Mouse (Mus musculus): ENCODE measurements around the gene Ttbk1. TPM values are rescaled to one million over a fixed set of nuclear protein-coding genes. Genes with fewer than 3 reads are reported as not detected.

Ttbk1 gene
- total RNA-seq, 2 experiments from 2014 or later: 0.77 to 1.4 TPM

DNA sequence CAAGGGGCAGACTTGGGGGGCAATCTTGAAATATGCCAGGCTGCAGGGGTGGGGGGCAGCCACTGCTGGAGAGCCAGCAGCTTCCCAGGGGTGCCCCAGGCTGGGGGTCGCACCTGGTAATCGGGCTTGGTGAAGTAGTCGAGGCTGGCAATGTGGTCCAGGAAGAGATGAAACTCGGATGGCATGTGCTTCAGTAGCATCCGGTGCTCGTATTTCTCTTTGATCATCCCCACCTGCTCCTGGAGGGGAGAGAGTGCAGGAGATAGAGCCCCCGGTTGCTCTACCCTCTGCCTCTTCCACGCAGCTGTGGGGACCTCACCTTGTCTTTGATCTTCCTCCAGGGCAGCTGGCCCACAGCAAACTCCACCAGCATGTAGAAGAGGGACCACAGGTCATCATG is 10.9 kb downstream of the Ttbk1 start:
- no peak for DNase-seq

DNA sequence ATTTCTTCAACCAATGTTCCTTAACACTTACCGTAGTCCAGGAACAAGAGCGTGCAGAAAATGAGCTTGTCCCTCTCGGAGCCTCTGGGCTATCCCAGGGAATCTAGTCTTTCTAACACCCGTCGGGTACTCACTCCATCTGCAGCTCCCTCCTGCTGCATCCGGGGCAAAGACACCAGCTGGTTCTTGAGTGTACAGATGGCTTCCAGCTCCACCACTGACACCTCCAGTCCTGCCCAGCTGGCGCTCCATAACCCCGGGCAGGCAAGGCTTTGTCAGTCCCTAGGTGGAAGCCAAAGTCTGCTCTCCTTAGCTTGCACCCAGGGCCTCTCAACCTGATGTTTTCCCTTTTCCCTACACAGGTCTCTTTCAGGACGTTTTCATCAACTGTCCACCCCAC is 19.6 kb downstream of the Ttbk1 start:
- DNase-seq: no peak

DNA sequence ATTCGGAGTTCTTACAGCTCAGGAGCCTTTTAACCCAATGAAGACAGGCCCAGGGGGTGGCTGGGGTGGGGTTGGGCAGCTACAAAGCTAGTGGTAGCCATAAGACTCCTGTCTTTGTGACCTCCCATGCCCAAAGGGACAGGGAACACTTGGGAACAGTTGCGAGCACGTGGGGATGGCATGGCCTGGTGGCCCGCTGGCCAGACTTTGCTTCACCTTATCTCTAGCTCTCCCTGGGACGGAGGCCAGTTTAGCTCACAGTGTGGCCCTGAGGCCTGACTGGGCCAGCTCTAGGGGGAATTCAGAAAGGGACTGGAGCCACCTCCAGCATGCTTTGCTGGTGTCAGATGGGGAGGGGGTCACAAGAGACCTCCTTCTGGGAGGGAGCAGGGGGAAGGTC is 25.2 kb downstream of the Ttbk1 start:
- DNase-seq: no peak

DNA sequence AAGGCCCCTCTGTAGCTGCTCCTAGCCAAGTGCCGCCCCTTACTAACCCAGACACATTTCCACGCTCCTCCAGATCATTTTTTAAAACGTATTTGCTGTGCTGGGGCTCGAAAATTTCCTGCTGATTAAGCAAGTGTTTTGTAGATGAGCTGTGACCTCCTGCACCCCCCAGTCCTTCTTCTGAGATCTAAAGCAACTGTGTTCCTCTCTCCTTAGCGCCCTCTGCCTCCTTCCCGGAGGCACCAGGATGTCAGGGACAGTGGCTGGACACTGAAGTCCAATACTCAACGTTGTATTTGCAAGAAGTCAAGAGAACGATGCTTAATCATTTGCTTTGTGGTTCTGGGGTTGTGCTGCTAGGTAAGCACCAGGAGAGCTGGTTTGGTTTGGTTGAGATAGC is 26.1 kb downstream of the Ttbk1 start:
- no peak for DNase-seq

DNA sequence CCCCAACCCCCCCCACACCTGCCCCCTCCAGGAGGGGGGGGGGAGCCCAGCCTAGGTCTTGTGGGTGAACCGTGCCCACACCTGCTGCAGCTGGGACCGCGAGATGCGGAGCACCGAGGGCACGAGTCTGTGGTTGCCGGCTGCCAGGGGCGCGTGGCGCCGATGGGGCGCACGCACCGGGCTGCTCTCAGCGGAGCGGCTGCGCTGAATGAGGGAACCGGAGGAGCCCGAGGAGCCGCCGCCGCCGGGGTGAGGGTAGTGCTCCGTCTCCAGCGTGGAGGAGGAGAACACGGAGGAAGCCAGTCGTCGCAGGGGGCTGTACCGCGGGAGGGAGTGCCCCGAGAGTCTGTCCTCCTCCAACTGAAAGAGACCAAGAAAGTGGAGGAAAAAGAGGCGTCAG is 26.8 kb downstream of the Ttbk1 start:
- no peak for DNase-seq

DNA sequence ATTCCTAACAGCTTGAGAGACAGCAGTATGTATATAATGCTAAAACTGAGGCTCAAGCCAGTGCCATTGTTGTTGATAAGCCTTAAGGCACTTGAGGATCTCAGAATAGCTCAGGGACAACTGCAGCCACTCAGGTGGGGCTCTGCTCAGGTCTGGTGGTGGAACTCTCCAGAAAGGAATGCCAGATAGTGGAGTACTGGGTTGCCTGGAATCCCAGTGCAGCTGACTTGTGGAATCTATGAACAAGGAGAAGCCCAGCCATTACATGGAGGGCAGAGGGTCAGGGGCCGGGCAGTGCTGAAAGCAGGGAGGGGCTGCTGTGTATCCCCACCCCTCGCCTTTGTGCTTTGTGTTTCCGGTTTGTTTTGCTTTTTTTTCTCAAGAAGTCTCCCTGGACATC is 29.0 kb downstream of the Ttbk1 start:
- DNase-seq: no peak

DNA sequence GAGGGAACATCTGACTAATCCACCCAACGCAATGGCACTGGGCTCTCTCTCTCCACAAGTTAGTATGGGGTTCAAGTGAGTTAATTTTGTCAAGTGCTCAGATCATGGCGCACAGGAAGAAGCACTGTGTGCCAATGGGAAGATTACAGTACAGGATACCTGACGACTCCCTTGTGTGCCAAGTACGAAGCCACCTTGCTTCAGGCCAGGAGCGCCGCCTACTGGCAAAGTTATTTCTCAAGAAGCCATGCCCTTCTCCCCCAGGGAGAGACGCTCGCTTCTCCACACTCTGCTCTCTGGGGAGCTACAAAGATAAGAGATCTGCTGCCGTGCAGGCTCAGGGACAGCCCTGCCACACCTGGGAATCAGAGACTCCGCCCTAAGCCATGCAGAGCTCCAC is 29.7 kb downstream of the Ttbk1 start:
- DNase-seq: no peak

DNA sequence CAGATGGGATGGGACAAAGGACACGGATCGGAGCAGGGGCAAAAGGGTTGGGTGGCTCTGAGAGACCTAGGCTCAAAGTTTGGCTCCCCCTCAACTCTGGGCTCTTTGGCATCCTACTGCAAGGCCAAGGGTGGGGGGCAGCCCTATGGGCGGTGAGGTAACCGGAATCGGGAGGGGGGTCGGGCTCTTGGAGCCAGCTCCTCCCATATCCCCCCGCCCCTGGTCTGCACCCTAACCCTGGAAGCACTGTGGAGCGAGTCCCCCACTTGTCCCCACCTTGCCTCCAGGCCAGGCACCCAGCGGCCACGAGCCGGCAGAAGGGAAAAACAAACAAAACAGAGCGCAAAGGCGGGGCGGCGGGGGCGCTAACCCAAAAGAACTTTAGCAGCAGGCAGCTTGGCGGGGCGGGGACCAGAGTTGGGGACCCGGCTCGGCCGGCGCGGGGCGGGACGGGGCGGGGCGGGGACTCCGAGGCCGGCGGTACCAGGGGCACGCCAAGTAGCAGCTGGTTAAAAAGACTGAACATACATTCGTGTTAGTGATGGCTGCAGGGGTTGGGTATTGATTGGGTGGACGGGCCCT is 32.3 kb downstream of the Ttbk1 start:
- DNase-seq: no peak

DNA sequence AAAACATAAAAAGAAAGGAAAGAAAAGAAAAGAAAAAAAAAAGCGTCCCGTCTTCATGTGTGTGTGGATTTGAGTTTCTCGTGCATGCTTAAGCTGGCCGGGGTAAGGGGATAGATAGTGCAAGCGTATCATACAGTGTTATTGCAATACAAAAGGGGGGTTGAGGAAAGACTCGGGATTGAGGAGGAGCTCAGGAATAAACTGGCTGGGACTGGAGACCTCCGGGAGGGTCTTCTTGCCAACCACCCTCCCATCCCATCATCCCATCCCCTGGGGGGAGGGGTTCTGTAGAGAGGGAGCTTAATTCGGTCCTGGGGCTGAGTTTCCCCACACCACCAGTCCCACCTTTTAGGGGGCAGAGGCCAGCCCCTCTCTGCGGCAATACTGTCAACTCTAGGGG is 32.9 kb downstream of the Ttbk1 start:
- DNase-seq: no peak

DNA sequence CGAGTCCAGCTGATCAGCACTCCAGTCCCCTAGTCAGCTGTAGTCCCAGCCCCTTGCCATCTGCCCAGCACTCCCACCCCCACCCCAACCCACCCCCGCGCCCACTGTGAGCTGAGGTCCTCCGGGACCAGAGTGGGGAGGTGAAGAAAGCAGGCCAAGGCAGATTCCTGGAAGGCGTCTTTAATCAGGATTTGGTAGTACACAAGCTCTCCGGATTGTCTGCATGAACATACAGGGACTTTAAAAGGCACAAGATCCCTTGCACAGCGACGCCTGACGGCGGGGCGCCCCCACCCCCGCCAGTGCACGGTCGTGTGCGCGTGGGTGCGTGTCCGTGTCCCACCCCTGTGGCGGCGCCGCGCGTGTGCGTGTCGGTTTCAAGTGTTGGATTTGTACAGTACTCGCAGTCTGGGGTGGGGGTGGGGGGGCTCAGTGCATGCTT is 33.5 kb downstream of the Ttbk1 start:
- no peak for DNase-seq

DNA sequence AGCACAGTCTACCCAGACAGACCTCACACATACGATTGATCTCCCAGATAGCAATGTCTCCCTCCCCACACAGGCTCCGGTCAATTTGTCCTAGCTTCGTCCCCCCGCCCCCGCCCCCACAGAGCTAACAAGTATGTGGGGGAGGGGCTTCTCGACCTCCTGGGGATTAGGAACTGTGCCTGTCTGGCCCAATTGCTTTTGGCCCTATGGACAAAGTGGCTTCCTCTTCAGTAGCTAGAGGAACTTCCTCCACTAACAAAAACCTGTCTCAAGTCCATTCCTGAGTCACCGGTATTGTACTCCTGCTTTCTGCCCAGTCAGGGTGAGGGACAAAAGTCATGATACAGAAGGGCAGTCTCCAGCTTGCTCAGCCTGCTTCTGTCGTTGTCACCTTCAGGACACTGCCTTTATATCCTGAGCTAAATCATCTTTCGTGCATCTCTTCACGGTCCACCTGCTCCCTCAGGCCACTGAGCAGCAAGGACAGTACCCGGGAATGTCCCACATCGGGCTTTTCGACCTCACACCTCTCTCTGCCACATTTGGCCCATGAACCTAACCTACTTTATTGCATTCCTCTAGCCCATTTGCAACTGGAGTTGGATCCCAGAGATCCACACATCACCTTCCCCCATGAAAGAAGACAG is 34.0 kb downstream of the Ttbk1 start:
- DNase-seq: no peak

DNA sequence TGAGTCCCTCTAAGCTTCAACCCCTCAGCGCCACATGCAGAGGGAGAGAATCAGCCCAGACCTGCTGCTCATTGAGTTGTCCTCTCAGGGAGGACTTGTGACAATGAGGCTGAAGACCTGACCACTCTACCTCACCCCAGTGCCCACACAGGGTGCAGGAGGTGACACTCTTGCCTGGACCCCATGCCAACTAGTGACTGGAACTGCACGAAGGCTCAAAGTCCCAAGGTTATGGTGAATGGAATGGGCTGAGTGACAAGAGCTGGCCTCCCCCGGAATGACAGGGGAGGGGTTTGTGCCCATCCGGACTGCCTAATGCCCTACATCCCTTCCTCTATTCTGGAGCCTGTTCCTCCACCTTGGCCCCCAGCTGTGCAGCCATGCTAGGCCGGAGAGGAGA is 34.8 kb downstream of the Ttbk1 start:
- no peak for DNase-seq

DNA sequence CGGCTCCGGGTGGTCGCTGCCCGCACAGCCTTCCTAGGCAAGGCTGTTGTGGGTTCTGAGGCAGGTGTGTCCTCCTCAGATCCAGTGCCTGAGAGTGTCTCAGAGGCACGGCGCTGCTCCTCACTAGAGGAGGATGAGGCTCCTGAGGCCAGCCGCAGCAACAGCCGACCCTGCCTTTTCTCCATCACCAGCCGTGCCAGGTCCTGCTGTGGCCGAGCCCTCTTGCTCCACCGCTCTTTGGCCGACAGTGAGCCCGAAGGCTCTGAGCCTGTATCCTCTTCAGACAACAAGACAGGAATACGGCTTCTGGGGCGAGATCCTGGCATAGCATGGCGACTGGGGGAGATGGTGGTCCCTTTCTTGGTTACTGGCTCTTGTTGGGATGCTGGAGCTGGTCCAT is 41.2 kb downstream of the Ttbk1 start:
- DNase-seq: no peak

DNA sequence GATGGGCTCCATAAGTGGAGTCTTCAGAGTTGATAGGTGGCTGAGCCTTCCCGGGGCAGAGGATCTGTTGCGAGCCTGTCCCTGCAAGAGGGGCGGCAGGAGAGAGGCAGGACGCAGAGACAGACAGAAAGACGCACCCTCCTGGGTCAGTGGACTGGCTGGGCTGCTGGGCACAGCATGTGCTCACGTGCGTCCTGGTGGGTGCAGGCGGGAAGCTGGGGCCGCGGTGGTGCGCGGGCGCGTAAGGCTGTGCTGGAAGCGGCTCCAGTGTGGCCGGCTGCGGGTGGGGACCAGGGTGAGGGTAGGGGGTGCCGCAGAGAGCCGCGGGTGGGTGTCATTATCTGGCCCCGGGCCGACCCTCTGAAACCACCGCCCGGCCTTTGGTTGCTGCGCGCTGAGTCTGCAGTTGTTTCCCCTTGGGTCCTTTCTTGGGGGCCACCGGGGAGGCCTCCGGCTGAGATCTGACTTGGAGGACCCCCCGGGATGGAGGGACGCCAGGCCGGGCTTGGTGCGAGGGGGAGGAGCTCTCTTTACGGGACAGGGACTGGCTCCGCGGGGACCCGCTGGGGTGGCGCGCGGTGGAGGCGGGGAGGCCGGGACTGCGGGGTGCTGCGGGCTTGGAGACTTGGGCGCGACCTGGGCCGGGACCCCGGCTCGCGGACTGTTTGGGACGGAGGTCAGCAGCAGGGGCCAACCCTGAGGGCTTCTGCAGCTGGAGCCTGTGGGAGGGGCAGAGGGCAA is 42.5 kb downstream of the Ttbk1 start:
- DNase-seq: no peak

DNA sequence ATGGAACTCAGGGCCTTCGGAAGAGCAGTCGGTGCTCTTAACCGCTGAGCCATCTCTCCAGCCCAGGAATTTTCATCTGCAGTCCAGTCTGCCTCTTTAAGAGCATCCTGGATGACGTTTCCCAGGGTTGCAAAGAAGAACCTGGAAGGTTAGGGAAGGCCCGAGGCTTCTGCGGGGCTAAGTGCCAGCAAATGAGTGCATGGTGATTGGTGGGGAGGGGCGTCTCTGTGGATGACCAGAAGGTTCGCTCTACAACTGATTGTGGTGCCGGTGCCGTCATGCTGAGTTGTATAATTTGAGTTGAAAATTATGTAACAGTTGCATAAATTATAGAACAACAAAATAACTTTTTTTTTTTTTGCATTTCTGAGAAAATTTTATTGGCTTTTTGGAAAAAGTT is 48.3 kb downstream of the Ttbk1 start:
- no peak for DNase-seq

DNA sequence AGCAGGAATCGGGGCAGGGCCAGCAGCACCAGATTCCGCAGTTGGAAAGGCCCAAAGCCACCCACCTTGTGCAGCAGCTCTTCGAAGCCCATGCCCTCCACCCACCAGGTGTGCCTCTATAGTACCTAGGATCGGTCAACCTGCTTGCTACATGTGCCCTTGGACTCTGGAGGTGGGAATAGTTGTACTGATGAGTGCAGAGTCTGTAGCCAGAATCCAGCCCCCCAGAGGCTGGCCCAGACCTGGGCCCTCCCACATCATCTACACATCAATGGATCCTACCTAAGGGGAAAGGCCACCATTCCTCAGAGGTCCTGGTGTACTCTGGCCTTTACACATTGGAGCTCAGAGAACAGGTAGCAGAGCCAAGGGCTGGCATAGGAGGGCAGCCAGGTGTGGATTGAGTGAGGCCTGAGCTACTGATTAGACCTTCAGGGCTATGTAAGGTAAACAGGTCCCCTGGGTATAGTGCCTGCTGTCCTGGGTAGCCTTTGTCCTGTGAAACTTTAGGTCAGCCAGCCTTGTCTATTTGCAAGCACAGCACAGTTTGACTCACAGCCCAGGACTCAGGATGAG is 49.1 kb downstream of the Ttbk1 start, which contains the start of gene Slc22a7:
Gene Slc22a7, minus strand, starts transcription at position 160 of the 576 bp plus-strand sequence.
- DNase-seq: no peak

DNA sequence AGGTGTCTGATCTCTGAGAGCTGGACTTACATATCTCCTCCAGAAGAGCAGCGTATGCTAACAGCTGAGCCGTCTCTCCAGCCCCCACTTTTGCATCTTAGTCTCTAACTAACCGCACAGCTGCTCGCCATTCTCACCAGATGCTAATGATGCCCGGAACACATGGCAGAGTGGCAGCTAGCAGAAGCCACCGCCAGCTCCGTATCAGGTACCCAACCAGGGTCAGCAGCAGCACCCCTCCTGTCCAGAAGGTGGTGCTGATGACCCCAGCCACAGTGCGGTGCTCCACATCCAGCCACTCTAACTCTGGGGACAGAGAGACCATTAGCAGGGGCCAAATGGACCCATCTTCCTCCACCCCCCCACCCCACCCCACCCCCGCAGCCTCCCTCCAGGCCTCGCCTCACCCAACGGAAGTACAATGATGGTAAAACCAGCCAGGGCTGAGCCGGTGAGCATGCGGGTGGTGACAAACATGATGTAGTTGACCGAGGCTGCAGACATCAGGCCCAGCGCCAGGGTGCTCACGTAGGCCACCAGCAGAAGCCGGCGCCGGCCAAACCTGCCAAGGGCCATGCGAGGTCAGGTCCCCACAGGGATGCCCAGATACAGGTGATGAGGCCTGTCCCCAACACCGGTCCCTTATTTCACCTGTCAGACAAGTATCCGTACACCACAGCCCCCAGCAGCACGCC is 50.7 kb downstream of the Ttbk1 start:
- peak; percentile 53 for DNase-seq

DNA sequence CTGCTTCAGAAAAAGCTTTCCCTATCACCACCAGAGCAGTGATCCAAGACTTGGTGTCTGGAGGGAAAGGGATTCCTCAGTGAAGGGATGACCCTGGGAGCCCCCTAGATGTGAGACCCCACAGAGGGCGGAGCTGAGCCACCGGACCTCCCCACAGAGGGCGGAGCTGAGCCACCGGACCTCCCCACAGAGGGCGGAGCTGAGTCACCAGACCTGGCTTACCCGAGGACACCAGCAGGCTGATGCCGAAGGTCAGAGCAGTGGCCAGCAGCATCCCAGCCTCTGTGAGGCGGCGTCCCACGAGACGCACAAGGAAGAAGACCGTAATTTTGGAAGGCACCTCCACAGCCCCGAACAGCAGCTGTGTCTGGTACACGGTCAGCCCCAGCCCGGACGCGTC is 53.8 kb downstream of the Ttbk1 start:
- DNase-seq: no peak

DNA sequence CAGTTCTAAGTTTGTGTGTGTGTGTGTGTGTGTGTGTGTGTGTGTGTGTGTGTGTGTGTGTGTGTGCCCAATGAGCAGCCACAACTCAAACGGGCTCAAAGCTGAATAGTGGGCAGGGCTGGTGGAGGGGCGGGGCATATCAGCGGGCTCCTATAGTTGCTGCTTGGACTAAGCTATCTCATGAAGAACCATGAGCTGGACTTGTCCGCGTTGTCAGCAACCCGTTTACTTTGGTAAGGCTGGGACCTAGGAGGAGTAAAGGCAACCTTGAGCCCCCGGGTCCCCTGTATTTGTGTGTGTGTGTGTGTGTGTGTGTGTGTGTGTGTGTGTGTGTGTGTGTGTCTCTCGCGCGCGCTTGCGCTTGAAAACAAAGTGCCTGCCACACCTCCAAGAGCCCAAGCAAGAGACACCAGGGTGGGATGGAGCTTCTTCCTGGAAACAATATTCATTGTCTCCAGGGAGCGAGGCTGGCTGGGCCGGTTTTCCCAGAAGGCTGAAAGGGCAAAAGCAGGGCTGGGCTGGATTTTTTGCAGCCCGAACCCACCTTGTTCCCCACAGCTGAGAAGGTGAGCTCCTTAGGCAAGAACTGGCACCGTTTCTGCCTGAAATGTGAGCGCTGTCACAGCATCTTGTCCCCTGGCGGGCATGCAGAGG is 58.6 kb downstream of the Ttbk1 start, which contains the start of gene Crip3:
Gene Crip3, plus strand, starts transcription at position 166 of the 654 bp plus-strand sequence.
- no peak for DNase-seq

DNA sequence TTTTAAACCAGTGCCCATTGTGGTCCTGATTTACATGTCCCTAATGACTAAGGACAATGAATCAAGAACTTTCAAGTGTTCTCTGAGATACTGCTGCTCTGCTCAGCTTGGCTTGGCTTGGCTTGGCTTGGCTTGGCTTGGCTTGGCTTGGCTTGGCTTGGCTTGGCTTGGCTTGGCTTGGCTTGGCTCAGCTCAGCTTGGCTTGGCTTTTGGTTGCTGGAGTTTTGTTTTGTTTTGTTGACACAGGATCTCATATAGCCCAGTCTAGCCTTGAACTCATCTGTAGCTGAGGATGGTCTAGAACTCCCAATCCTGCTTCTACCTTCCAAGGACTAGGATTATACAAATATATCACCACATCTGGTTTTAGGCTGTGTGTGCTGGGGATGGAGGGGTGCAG is 61.0 kb downstream of the Ttbk1 start:
- DNase-seq: no peak

DNA sequence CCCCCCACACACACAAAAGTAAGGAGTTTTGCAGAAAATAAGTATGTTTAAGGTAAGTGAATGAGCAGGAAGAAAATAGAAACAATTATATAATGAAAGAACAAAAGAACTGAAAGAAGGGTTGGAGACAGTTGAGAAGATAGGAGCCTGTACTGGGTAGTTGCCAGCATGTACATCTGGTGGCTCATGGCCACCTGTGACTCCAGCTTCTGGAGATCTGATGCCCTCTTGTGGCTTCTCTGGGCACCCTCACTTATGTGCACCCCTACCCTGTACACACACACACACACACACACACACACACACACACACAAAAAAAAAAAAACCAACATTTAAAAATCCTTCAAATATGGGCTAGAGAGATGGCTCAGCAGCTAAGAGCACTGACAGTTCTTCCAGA is 67.8 kb downstream of the Ttbk1 start:
- DNase-seq: no peak

DNA sequence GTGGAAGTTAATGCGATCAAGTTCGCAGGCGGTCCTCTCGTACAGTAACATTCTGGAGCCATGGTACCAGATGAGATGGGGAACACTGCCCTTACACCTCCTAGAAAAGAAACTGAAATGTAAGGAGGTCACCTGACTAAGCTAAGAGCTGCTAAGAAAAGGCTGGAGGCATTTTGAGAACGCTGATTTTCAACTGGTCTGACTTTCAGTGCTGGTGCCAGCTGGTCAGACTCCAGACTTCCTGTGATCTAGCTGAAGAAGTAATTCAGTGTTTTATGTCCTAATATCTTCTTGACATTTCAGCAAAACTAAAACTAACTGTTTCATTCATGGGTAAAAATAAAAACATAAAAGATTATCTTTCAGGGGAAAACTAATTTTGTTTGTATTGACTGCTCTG is 68.8 kb downstream of the Ttbk1 start:
- DNase-seq: no peak

All from gastrocnemius, postnatal 25 days (tissue).